Mouse (Mus musculus): ENCODE measurements around the gene Pnpla3. TPM values are rescaled to one million over a fixed set of nuclear protein-coding genes. Genes with fewer than 3 reads are reported as not detected.
"Not testable (repeated sequence)": the region's sequence is repeated elsewhere in the genome, so short reads cannot be mapped to it uniquely, and the experiment has no call there.

Gene Pnpla3
- polyA plus RNA-seq, 1 experiment from 2014 or later: 1.9 TPM

- no peak overlapping the region for H3K9ac ChIP-seq (replicated peaks)
- 49% methylated on average over 5 of the region's 5 CpGs for WGBS (ENCODE audit: insufficient replicate concordance)
- H3K9me3 ChIP-seq (ENCODE audit: low read length): no peaks in the 10 kb centered on the region
- ATAC-seq: peak; percentile 76
- no peak overlapping the region for H3K27ac ChIP-seq (ENCODE audit: low read depth)
- H3K27me3 ChIP-seq (ENCODE audit: insufficient read depth, low read length): no peaks in the 10 kb centered on the region
- TF ChIP-seq EP300 (IDR thresholded peaks at IDR 0.05; ENCODE audit: low read depth) (0 out of 2 replicates have a peak, but pooled peaks have one; percentile 18), CTCF (IDR thresholded peaks at IDR 0.05; ENCODE audit: low read depth) (no peak)
- H3K36me3 ChIP-seq (replicated peaks; ENCODE audit: insufficient read depth, low read length): no peaks in the 10 kb centered on the region
- peaks cover 3% of the 10 kb centered on the region; the same call in 1 of the 2 replicates for H3K4me1 ChIP-seq (ENCODE audit: insufficient read depth)
- no peak overlapping the region for H3K4me3 ChIP-seq (ENCODE audit: low read depth, low read length)
- no peak overlapping the region for H3K4me2 ChIP-seq (ENCODE audit: low read depth, low read length)
- no peak for DNase-seq
Measured at GRCm38 (mm10) chr15:84139592-84140005, 28.0 kb upstream of the Pnpla3 start.

GRCm38 (mm10) chr15:84140109-84140508, 27.5 kb upstream of the Pnpla3 start:
- no peaks in the 10 kb centered on the region for H3K27me3 ChIP-seq (ENCODE audit: insufficient read depth, low read length)
- no peak for TF ChIP-seq CTCF (IDR thresholded peaks at IDR 0.05; ENCODE audit: low read depth)
- WGBS (ENCODE audit: insufficient replicate concordance): 62% methylated on average over 3 of the region's 3 CpGs
- DNase-seq (no peak), ATAC-seq (no peak)
- no peak overlapping the region for H3K4me2 ChIP-seq (ENCODE audit: low read depth, low read length)
- H3K4me3 ChIP-seq (ENCODE audit: low read depth, low read length): no peak overlapping the region
- no peaks in the 10 kb centered on the region for H3K9me3 ChIP-seq (ENCODE audit: low read length)
- H3K4me1 ChIP-seq (ENCODE audit: insufficient read depth): peaks cover 3% of the 10 kb centered on the region; the same call in 1 of the 2 replicates
- H3K9ac ChIP-seq (replicated peaks): no peak overlapping the region
- no peak overlapping the region for H3K27ac ChIP-seq (ENCODE audit: low read depth)
- H3K36me3 ChIP-seq (replicated peaks; ENCODE audit: insufficient read depth, low read length): no peaks in the 10 kb centered on the region

GRCm38 (mm10) chr15:84140929-84141328, 26.7 kb upstream of the Pnpla3 start:
- Histone ChIP-seq H3K36me3 (replicated peaks; ENCODE audit: insufficient read depth, low read length) (no peaks in the 10 kb centered on the region), H3K9ac (replicated peaks) (no peak overlapping the region), H3K4me2 (ENCODE audit: low read depth, low read length) (no peak overlapping the region), H3K27me3 (ENCODE audit: insufficient read depth, low read length) (no peaks in the 10 kb centered on the region), H3K4me1 (ENCODE audit: insufficient read depth) (peaks cover 3% of the 10 kb centered on the region; the same call in 1 of the 2 replicates), H3K9me3 (ENCODE audit: low read length) (no peaks in the 10 kb centered on the region), H3K4me3 (ENCODE audit: low read depth, low read length) (no peak overlapping the region), H3K27ac (ENCODE audit: low read depth) (no peak overlapping the region)
- WGBS (ENCODE audit: insufficient replicate concordance): 76% methylated on average over 5 of the region's 5 CpGs
- ATAC-seq (no peak), DNase-seq (no peak)
- TF ChIP-seq CTCF (IDR thresholded peaks at IDR 0.05; ENCODE audit: low read depth) (no peak), EP300 (IDR thresholded peaks at IDR 0.05; ENCODE audit: low read depth) (no peak)

GRCm38 (mm10) chr15:84156158-84156557, 11.5 kb upstream of the Pnpla3 start:
- Histone ChIP-seq H3K27ac (ENCODE audit: low read depth) (no peak overlapping the region), H3K4me2 (ENCODE audit: low read depth, low read length) (no peak overlapping the region), H3K27me3 (ENCODE audit: insufficient read depth, low read length) (no peaks in the 10 kb centered on the region), H3K4me1 (ENCODE audit: insufficient read depth) (no peaks in the 10 kb centered on the region), H3K9me3 (ENCODE audit: low read length) (no peaks in the 10 kb centered on the region), H3K4me3 (ENCODE audit: low read depth, low read length) (no peak overlapping the region), H3K9ac (replicated peaks) (no peak overlapping the region), H3K36me3 (replicated peaks; ENCODE audit: insufficient read depth, low read length) (no peaks in the 10 kb centered on the region)
- DNase-seq (peak; percentile 47), ATAC-seq (peak; percentile 96)
- TF ChIP-seq EP300 (IDR thresholded peaks at IDR 0.05; ENCODE audit: low read depth) (no peak), CTCF (IDR thresholded peaks at IDR 0.05; ENCODE audit: low read depth) (no peak)
- 48% methylated on average over 2 of the region's 2 CpGs for WGBS (ENCODE audit: insufficient replicate concordance)

- H3K36me3 ChIP-seq (replicated peaks; ENCODE audit: insufficient read depth, low read length); H3K9ac ChIP-seq (replicated peaks); H3K4me3 ChIP-seq (ENCODE audit: low read depth, low read length); H3K27ac ChIP-seq (ENCODE audit: low read depth); H3K4me2 ChIP-seq (ENCODE audit: low read depth, low read length); H3K9me3 ChIP-seq (ENCODE audit: low read length); H3K4me1 ChIP-seq (ENCODE audit: insufficient read depth); DNase-seq; ATAC-seq; H3K27me3 ChIP-seq (ENCODE audit: insufficient read depth, low read length): not testable (repeated sequence)
- WGBS (ENCODE audit: insufficient replicate concordance): 76% methylated on average over 6 of the region's 6 CpGs
Measured at GRCm38 (mm10) chr15:84157530-84157929, 10.1 kb upstream of the Pnpla3 start.

- Histone ChIP-seq H3K9ac (replicated peaks) (no peak overlapping the region), H3K36me3 (replicated peaks; ENCODE audit: insufficient read depth, low read length) (no peaks in the 10 kb centered on the region), H3K4me3 (ENCODE audit: low read depth, low read length) (no peak overlapping the region), H3K27me3 (ENCODE audit: insufficient read depth, low read length) (no peaks in the 10 kb centered on the region), H3K4me2 (ENCODE audit: low read depth, low read length) (no peak overlapping the region), H3K9me3 (ENCODE audit: low read length) (no peaks in the 10 kb centered on the region), H3K4me1 (ENCODE audit: insufficient read depth) (no peaks in the 10 kb centered on the region), H3K27ac (ENCODE audit: low read depth) (no peak overlapping the region)
- 68% methylated on average over 6 of the region's 6 CpGs for WGBS (ENCODE audit: insufficient replicate concordance)
- TF ChIP-seq EP300 (IDR thresholded peaks at IDR 0.05; ENCODE audit: low read depth): no peak
- TF ChIP-seq CTCF (IDR thresholded peaks at IDR 0.05; ENCODE audit: low read depth): no peak
- DNase-seq: no peak
- no peak for ATAC-seq
Measured at GRCm38 (mm10) chr15:84161871-84162270, 5.8 kb upstream of the Pnpla3 start.

GRCm38 (mm10) chr15:84166818-84167217, 819 bp upstream of the Pnpla3 start:
- Histone ChIP-seq H3K4me3 (ENCODE audit: low read depth, low read length) (no peak overlapping the region), H3K9ac (replicated peaks) (no peak overlapping the region), H3K9me3 (ENCODE audit: low read length) (no peaks in the 10 kb centered on the region), H3K27ac (ENCODE audit: low read depth) (no peak overlapping the region), H3K27me3 (ENCODE audit: insufficient read depth, low read length) (peaks cover 7% of the 10 kb centered on the region; the same call in 1 of the 2 replicates), H3K4me1 (ENCODE audit: insufficient read depth) (peaks cover 7% of the 10 kb centered on the region), H3K4me2 (ENCODE audit: low read depth, low read length) (no peak overlapping the region), H3K36me3 (replicated peaks; ENCODE audit: insufficient read depth, low read length) (no peaks in the 10 kb centered on the region)
- WGBS (ENCODE audit: insufficient replicate concordance): 56% methylated on average over 6 of the region's 6 CpGs
- ATAC-seq (no peak), DNase-seq (no peak)
- no peak for TF ChIP-seq EP300 (IDR thresholded peaks at IDR 0.05; ENCODE audit: low read depth)
- no peak for TF ChIP-seq CTCF (IDR thresholded peaks at IDR 0.05; ENCODE audit: low read depth)
